Mouse (Mus musculus) lung, postnatal 0 days (tissue): ENCODE results near the gene Rgs7bp.

Experiments used
- CTCF ChIP-seq: IDR thresholded peaks from 2 replicates; pipeline ENCODE4 v1.5.1; 2016; ENCODE audit warnings: antibody characterized with exemption, mild to moderate bottlenecking
- EP300 ChIP-seq: IDR thresholded peaks from 2 replicates; pipeline ENCODE4 v1.6.1; 2016; ENCODE audit warnings: antibody characterized with exemption, mild to moderate bottlenecking, control low read depth

DNA sequence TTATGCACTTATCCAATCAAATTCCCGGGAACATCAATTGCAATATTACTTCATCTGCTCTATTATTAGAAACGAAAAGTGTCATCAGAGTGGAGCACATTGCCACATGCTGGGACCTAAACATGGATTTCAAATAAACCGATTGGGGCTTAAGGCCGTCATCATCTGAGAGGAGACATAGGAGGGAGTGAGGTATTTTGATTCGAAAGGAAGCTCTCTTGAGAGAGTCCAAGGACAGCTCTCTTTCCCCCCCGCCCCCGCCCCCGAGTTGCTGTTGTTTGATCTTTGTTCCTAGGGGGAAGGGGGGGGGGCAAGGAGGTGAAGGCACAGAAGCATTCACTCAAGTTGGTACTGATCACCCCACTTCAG is 195 bp upstream of the Rgs7bp start:
- TF ChIP-seq CTCF (no peak), EP300 (no peak)
